Mouse (Mus musculus) gastrocnemius, postnatal 25 days (tissue): ENCODE results near the gene Gm6356. TPM values are rescaled to one million over a fixed set of nuclear protein-coding genes. Genes with fewer than 3 reads are reported as not detected.
"Not testable (repeated sequence)": the region's sequence is repeated elsewhere in the genome, so short reads cannot be mapped to it uniquely, and the experiment has no call there.

Experiments
- DNase-seq: peaks from one replicate; pipeline ENCODE4 v3.0.0; 2022
- long read RNA-seq, 2 experiments: library from polyadenylated mRNA; stranded (forward); transcript quantifications; one replicate each; pipeline ENCODE4 v2.0.0; 2021
- total RNA-seq, 2 experiments: library from RNA; stranded (reverse); gene quantifications; 1 replicate in 1 of 2; 2 replicates in 1 of 2; pipeline ENCODE4 v1.2.3; 2021

Gm6356 gene
- not detected for total RNA-seq
- long read RNA-seq, experiment 1 = 0 reads
- long read RNA-seq, experiment 2, partial matches to known transcripts = 0 of 1 reads
- long read RNA-seq, experiment 2, other reads (novel, unspliced or antisense) = 1 of 1 reads

- DNase-seq = not testable (repeated sequence)
Measured at GRCm38 (mm10) chr14:6973718-6974117, at the start of gene Gm6356. Gene Gm6356, minus strand, starts transcription at chr14:6973818.

Other genes with a start within 250 kb of the Gm6356 start
- under 1 TPM; 0.67 to 0.94 TPM for gene Gm3636, start 231.5 kb downstream of the Gm6356 start, total RNA-seq
- gene Gm8362, start 199.4 kb downstream of the Gm6356 start, total RNA-seq = not detected
- not detected for gene Gm3642, start 133.5 kb downstream of the Gm6356 start, total RNA-seq
- under 1 TPM; 0.20 to 0.43 TPM for gene Gm3667, start 83.9 kb downstream of the Gm6356 start, total RNA-seq
- gene Gm10406, start 53.6 kb upstream of the Gm6356 start, total RNA-seq = not detected
- gene Gm3685, start 71.2 kb upstream of the Gm6356 start, total RNA-seq = not detected
- under 1 TPM; 0.18 to 0.24 TPM for gene Gm3696, start 126.8 kb upstream of the Gm6356 start, total RNA-seq
- not detected for gene Gm6676, start 151.6 kb upstream of the Gm6356 start, total RNA-seq
- under 1 TPM in 1 of 2 experiments, not detected in 1; 0.24 TPM for gene Gm3512, start 200.7 kb upstream of the Gm6356 start, total RNA-seq
- gene Gm16434, start 220.7 kb upstream of the Gm6356 start, total RNA-seq = not detected